Mouse (Mus musculus): ENCODE results near the gene Cyb561d2. TPM values are rescaled to one million over a fixed set of nuclear protein-coding genes. Genes with fewer than 3 reads are reported as not detected.

The Cyb561d2 gene
- polyA plus RNA-seq (2012; rRNA removed) = 34.3 and 45.7 TPM in 2 replicates

DNA sequence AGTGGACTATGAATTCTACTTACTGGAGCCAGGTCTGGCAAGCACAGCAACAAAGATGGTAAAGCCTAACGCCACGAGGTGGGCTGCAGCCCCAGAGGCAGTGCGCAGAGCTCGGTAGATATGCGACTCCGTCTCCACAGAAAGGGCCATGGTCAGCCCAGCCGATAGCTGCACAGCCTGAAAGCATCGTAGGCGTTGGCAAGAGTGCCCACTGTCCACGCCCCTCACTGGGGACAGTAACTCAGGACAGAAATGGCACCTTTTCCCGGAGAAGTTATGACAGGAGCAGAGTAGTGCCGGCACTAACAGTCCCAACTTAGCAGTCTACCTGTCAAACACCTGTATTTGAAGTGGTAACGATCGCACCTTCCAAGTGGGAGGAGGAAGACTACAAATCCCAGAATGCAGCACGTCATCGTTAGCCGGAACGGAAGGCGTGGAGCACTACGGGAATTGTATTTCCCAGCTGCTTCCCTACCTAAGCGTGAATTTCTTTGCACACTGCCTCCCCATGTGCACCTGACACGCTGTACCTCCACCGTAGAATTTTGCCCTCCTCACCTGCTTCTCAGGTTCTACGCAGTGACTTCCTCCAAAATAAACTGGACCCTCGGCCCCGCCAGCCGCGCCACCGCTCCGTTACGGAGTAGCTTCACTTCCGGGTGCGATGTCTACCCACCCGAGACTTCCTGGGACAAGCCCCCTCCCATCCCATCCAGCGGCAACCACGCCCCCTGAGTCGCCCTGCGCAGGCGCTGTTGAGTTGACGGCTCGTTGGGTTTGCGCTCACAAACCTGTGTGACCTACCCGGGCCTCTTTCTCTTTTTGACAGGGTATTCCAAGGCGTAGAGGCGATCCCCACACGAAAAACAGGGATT is at the start of gene Cyb561d2, which contains the start of gene Nprl2:
Cyb561d2 (minus strand) TSS at position 720 of the 878 bp plus-strand sequence.
Nprl2 (plus strand) TSS at position 753 of the 878 bp plus-strand sequence.
- TF ChIP-seq POLR2A (IDR thresholded peaks at IDR 0.05; ENCODE audit: borderline replicate concordance, extremely low read depth, insufficient read depth, insufficient read length, poor library complexity, severe bottlenecking) = peak; percentile 16; the same call in 1 of the 2 replicates
- no peak for TF ChIP-seq CTCF (IDR thresholded peaks at IDR 0.05; ENCODE audit: borderline replicate concordance, extremely low read depth, insufficient read depth, insufficient read length)
- DNase-seq (ENCODE audit: low read depth) = peak; percentile 98

GRCm38 (mm10) chr9:107590773-107591060 is 48.7 kb upstream of the Cyb561d2 start:
- DNase-seq (ENCODE audit: low read depth) = no peak
- TF ChIP-seq CTCF (IDR thresholded peaks at IDR 0.05; ENCODE audit: borderline replicate concordance, extremely low read depth, insufficient read depth, insufficient read length) (no peak), POLR2A (IDR thresholded peaks at IDR 0.05; ENCODE audit: borderline replicate concordance, extremely low read depth, insufficient read depth, insufficient read length, poor library complexity, severe bottlenecking) (no peak)

- TF ChIP-seq CTCF (IDR thresholded peaks at IDR 0.05; ENCODE audit: borderline replicate concordance, extremely low read depth, insufficient read depth, insufficient read length) (no peak), POLR2A (IDR thresholded peaks at IDR 0.05; ENCODE audit: borderline replicate concordance, extremely low read depth, insufficient read depth, insufficient read length, poor library complexity, severe bottlenecking) (no peak)
- no peak for DNase-seq (ENCODE audit: low read depth)
Observed at GRCm38 (mm10) chr9:107590058-107590772, 48.2 kb upstream of the Cyb561d2 start.

DNA sequence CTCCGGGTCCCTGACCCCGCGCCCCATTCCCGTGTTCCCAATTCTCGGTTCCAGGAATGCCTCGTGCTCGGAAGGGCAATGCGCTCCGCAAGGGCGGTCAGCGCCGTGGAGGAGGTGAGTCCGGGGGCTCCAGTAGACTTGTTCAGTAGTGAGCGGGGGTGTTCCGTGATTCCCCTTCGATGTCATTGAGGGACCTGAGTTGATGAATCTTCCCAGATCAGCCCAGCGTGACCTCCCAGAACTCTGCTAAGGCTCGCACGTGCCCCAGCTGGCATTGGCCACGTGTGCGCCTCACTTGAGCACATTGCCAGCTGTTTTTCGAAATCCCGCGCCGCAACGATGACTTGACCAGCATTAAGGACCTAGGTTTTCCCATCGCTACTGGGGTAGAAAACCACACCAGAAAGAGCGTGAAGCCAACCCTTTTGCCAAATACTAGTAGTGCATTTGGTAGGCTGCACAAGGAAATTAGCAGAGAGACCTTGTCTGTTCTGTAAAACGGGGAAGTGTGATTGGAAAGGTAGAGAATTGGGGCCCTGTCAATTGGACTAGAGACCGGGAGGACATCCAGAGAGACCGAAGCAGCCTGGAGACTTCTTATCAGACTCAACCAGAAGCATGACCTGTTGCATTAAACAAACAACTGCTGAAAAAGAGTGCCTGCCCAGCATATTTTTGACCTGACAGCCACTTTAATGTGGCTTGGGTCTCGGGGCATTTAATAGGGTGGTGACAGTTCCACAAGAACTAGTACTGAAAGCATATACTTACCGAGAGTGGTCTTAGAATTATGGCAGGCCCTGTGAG is 46.0 kb upstream of the Cyb561d2 start:
- TF ChIP-seq POLR2A (IDR thresholded peaks at IDR 0.05; ENCODE audit: borderline replicate concordance, extremely low read depth, insufficient read depth, insufficient read length, poor library complexity, severe bottlenecking) = no peak
- no peak for TF ChIP-seq CTCF (IDR thresholded peaks at IDR 0.05; ENCODE audit: borderline replicate concordance, extremely low read depth, insufficient read depth, insufficient read length)
- peak; percentile 56 for DNase-seq (ENCODE audit: low read depth)

- peak; percentile 59; the same call in 1 of the 2 replicates for TF ChIP-seq POLR2A (IDR thresholded peaks at IDR 0.05; ENCODE audit: borderline replicate concordance, extremely low read depth, insufficient read depth, insufficient read length, poor library complexity, severe bottlenecking)
- TF ChIP-seq CTCF (IDR thresholded peaks at IDR 0.05; ENCODE audit: borderline replicate concordance, extremely low read depth, insufficient read depth, insufficient read length) = no peak
- DNase-seq (ENCODE audit: low read depth) = peak; percentile 100
Observed at GRCm38 (mm10) chr9:107586974-107587832, 45.2 kb upstream of the Cyb561d2 start, which contains the start of gene Ifrd2. Gene Ifrd2, plus strand, starts transcription at chr9:107587642.

- TF ChIP-seq CTCF (IDR thresholded peaks at IDR 0.05; ENCODE audit: borderline replicate concordance, extremely low read depth, insufficient read depth, insufficient read length) = no peak
- no peak for TF ChIP-seq POLR2A (IDR thresholded peaks at IDR 0.05; ENCODE audit: borderline replicate concordance, extremely low read depth, insufficient read depth, insufficient read length, poor library complexity, severe bottlenecking)
- no peak for DNase-seq (ENCODE audit: low read depth)
Observed at GRCm38 (mm10) chr9:107586504-107586903, 44.5 kb upstream of the Cyb561d2 start.

DNA sequence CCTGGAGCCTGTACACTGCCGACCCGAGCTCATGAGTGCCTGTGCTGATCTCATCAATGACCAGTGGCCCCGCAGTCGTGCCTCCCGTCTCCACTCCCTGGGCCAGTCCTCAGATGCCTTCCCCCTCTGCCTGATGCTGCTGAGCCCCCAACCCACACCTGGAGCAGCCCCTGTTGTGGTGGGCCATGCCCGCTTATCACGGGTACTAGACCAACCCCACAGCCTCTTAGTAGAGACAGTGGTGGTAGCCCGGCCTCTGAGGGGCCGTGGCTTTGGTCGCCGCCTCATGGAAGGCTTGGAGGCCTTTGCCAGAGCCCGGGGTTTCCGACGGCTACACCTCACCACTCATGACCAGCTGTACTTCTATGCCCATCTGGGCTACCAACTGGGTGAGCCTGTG is 41.2 kb upstream of the Cyb561d2 start:
- DNase-seq (ENCODE audit: low read depth) = no peak
- TF ChIP-seq POLR2A (IDR thresholded peaks at IDR 0.05; ENCODE audit: borderline replicate concordance, extremely low read depth, insufficient read depth, insufficient read length, poor library complexity, severe bottlenecking) (no peak), CTCF (IDR thresholded peaks at IDR 0.05; ENCODE audit: borderline replicate concordance, extremely low read depth, insufficient read depth, insufficient read length) (no peak)

GRCm38 (mm10) chr9:107582509-107583062 is 40.6 kb upstream of the Cyb561d2 start:
- TF ChIP-seq POLR2A (IDR thresholded peaks at IDR 0.05; ENCODE audit: borderline replicate concordance, extremely low read depth, insufficient read depth, insufficient read length, poor library complexity, severe bottlenecking) (no peak), CTCF (IDR thresholded peaks at IDR 0.05; ENCODE audit: borderline replicate concordance, extremely low read depth, insufficient read depth, insufficient read length) (no peak)
- no peak for DNase-seq (ENCODE audit: low read depth)

GRCm38 (mm10) chr9:107581584-107581983 is 39.6 kb upstream of the Cyb561d2 start:
- TF ChIP-seq POLR2A (IDR thresholded peaks at IDR 0.05; ENCODE audit: borderline replicate concordance, extremely low read depth, insufficient read depth, insufficient read length, poor library complexity, severe bottlenecking) (no peak), CTCF (IDR thresholded peaks at IDR 0.05; ENCODE audit: borderline replicate concordance, extremely low read depth, insufficient read depth, insufficient read length) (no peak)
- no peak for DNase-seq (ENCODE audit: low read depth)

Measured in brain, embryonic 14.5 days (tissue).